Mouse (Mus musculus) intestine, postnatal 0 days (tissue): ENCODE results near the gene Usp25. TPM values are rescaled to one million over a fixed set of nuclear protein-coding genes. Genes with fewer than 3 reads are reported as not detected.

Experiments
- ATAC-seq: fragments of 200-750 bp; cut with Nextera tagmentation; 2 replicates; pipeline ENCODE4 v1.8.0; 2017; ENCODE audit warnings: mild to moderate bottlenecking, moderate TSS enrichment, moderate library complexity
- H3K27ac ChIP-seq: fragments of 300-500 bp; sonication (generic); 2 replicates; pipeline ENCODE4 v1.5.1; 2014; ENCODE audit warnings: mild to moderate bottlenecking, low read depth, low read length, moderate library complexity
- H3K27me3 ChIP-seq: fragments of 300-500 bp; sonication (generic); replicated peaks from 2 replicates; pipeline ENCODE4 v1.6.1; 2014; ENCODE audit warnings: low read length, mixed read lengths; ENCODE audit not compliant: control insufficient read depth, insufficient read depth
- H3K36me3 ChIP-seq: fragments of 300-500 bp; sonication (generic); 2 replicates; pipeline ENCODE4 v1.6.1; 2014; ENCODE audit warnings: mild to moderate bottlenecking, moderate library complexity; ENCODE audit not compliant: control insufficient read depth, insufficient read depth
- H3K4me1 ChIP-seq: fragments of 300-500 bp; sonication (generic); replicated peaks from 2 replicates; pipeline ENCODE4 v1.6.1; 2014; ENCODE audit warnings: antibody characterized with exemption, low read length, mixed read lengths; ENCODE audit not compliant: control insufficient read depth, insufficient read depth
- H3K4me2 ChIP-seq: fragments of 300-500 bp; sonication (generic); replicated peaks from 2 replicates; pipeline ENCODE4 v1.6.1; 2014; ENCODE audit warnings: low read depth, mild to moderate bottlenecking, moderate library complexity
- H3K4me3 ChIP-seq: fragments of 300-500 bp; sonication (generic); 2 replicates; pipeline ENCODE4 v1.5.1; 2014; ENCODE audit warnings: low read depth, low read length
- H3K9ac ChIP-seq: fragments of 300-500 bp; sonication (generic); 2 replicates; pipeline ENCODE4 v1.6.1; 2014; ENCODE audit warnings: mild to moderate bottlenecking, low read depth, low read length
- H3K9me3 ChIP-seq: fragments of 300-500 bp; sonication (generic); 2 replicates; pipeline ENCODE4 v1.6.1; 2016; ENCODE audit warnings: mixed run types; ENCODE audit not compliant: control insufficient read depth
- CTCF ChIP-seq: sonication (generic); IDR thresholded peaks from 2 replicates; pipeline ENCODE4 v1.5.1; 2016; ENCODE audit warnings: low read depth, mild to moderate bottlenecking, control low read depth, antibody characterized with exemption, moderate library complexity
- WGBS: fragments of 180-500 bp; shearing (Covaris S2); extraction: QIAGEN DNeasy Blood & Tissue Kit; methylation state at CpG from one replicate; pipeline ENCODE4 v1.1.7; 2014; 5-methylcytosine and 5-hydroxymethylcytosine counted together
- polyA plus RNA-seq: library from polyadenylated mRNA; unstranded; fragments of >200 nt; fragmentation: Nextera tagmentation; extraction: Ambion mirVana; gene quantifications from 2 replicates; pipeline ENCODE4 v1.2.1, GENCODE M21; 2015

Gene Usp25
- polyA plus RNA-seq, 1 experiment from 2014 or later, result 16.4 TPM

GRCm38 (mm10) chr16:77030435-77030834 lies 16.9 kb downstream of the Usp25 start:
- H3K27ac ChIP-seq, result no peak overlapping the region
- no peaks in the 10 kb centered on the region for H3K9me3 ChIP-seq
- TF ChIP-seq CTCF, result no peak
- no peak for ATAC-seq
- peaks cover 7% of the 10 kb centered on the region; the same call in 1 of the 2 replicates for H3K36me3 ChIP-seq
- H3K27me3 ChIP-seq, result no peaks in the 10 kb centered on the region
- H3K4me2 ChIP-seq, result no peak overlapping the region
- no peak overlapping the region for H3K9ac ChIP-seq
- H3K4me1 ChIP-seq, result 0 out of 2 replicates have a peak, but pooled peaks cover 6% of the 10 kb centered on the region
- no peak overlapping the region for H3K4me3 ChIP-seq
- 78% methylated on average over 2 of the region's 2 CpGs for WGBS

GRCm38 (mm10) chr16:77034329-77034728 lies 20.8 kb downstream of the Usp25 start:
- H3K4me3 ChIP-seq, result no peak overlapping the region
- H3K27me3 ChIP-seq, result no peaks in the 10 kb centered on the region
- H3K9me3 ChIP-seq, result no peaks in the 10 kb centered on the region
- no peak overlapping the region for H3K9ac ChIP-seq
- TF ChIP-seq CTCF, result no peak
- WGBS, result 82% methylated on average over 5 of the region's 5 CpGs
- ATAC-seq, result no peak
- peaks cover 26% of the 10 kb centered on the region for H3K36me3 ChIP-seq
- no peak overlapping the region for H3K27ac ChIP-seq
- no peak overlapping the region for H3K4me2 ChIP-seq
- H3K4me1 ChIP-seq, result no peaks in the 10 kb centered on the region

- Histone ChIP-seq H3K4me2 (no peak overlapping the region), H3K9me3 (no peaks in the 10 kb centered on the region), H3K9ac (no peak overlapping the region), H3K4me1 (no peaks in the 10 kb centered on the region), H3K36me3 (peaks cover 27% of the 10 kb centered on the region), H3K27me3 (no peaks in the 10 kb centered on the region), H3K4me3 (no peak overlapping the region), H3K27ac (no peak overlapping the region)
- TF ChIP-seq CTCF, result no peak
- WGBS, result 83% methylated on average over 8 of the region's 8 CpGs
- ATAC-seq, result no peak
Measured at GRCm38 (mm10) chr16:77034751-77035150, 21.2 kb downstream of the Usp25 start.

GRCm38 (mm10) chr16:77041573-77041972 lies 28.1 kb downstream of the Usp25 start:
- H3K9me3 ChIP-seq, result no peaks in the 10 kb centered on the region
- H3K9ac ChIP-seq, result no peak overlapping the region
- no peak for TF ChIP-seq CTCF
- peaks cover 18% of the 10 kb centered on the region for H3K36me3 ChIP-seq
- no peak overlapping the region for H3K27ac ChIP-seq
- no peaks in the 10 kb centered on the region for H3K27me3 ChIP-seq
- H3K4me1 ChIP-seq, result no peaks in the 10 kb centered on the region
- ATAC-seq, result no peak
- no peak overlapping the region for H3K4me2 ChIP-seq
- no peak overlapping the region for H3K4me3 ChIP-seq
- WGBS, result 82% methylated on average over 5 of the region's 5 CpGs

GRCm38 (mm10) chr16:77043499-77043898 lies 30.0 kb downstream of the Usp25 start:
- no peak overlapping the region for H3K4me3 ChIP-seq
- peaks cover 13% of the 10 kb centered on the region for H3K36me3 ChIP-seq
- TF ChIP-seq CTCF, result no peak
- no peak overlapping the region for H3K27ac ChIP-seq
- H3K27me3 ChIP-seq, result no peaks in the 10 kb centered on the region
- 90% methylated on average over 5 of the region's 5 CpGs for WGBS
- no peak for ATAC-seq
- H3K4me1 ChIP-seq, result no peaks in the 10 kb centered on the region
- no peak overlapping the region for H3K9ac ChIP-seq
- H3K9me3 ChIP-seq, result no peaks in the 10 kb centered on the region
- no peak overlapping the region for H3K4me2 ChIP-seq

- Histone ChIP-seq H3K27me3 (no peaks in the 10 kb centered on the region), H3K9me3 (no peaks in the 10 kb centered on the region), H3K9ac (no peak overlapping the region), H3K4me1 (no peaks in the 10 kb centered on the region), H3K4me3 (no peak overlapping the region), H3K4me2 (no peak overlapping the region), H3K27ac (no peak overlapping the region), H3K36me3 (peaks cover 34% of the 10 kb centered on the region)
- WGBS, result 96% methylated on average over 2 of the region's 2 CpGs
- no peak for TF ChIP-seq CTCF
- no peak for ATAC-seq
Measured at GRCm38 (mm10) chr16:77054184-77054583, 40.7 kb downstream of the Usp25 start.

GRCm38 (mm10) chr16:77055519-77056159 lies 42.1 kb downstream of the Usp25 start:
- no peaks in the 10 kb centered on the region for H3K4me1 ChIP-seq
- ATAC-seq, result no peak
- no peak overlapping the region for H3K9ac ChIP-seq
- WGBS, result 69% methylated on average over 8 of the region's 8 CpGs
- no peak overlapping the region for H3K4me3 ChIP-seq
- H3K36me3 ChIP-seq, result peaks cover 28% of the 10 kb centered on the region
- no peaks in the 10 kb centered on the region for H3K9me3 ChIP-seq
- H3K27me3 ChIP-seq, result no peaks in the 10 kb centered on the region
- H3K27ac ChIP-seq, result no peak overlapping the region
- no peak for TF ChIP-seq CTCF
- no peak overlapping the region for H3K4me2 ChIP-seq
